Mouse (Mus musculus) embryonic facial prominence, embryonic 12.5 days (tissue): Measurements from ENCODE around the gene Aqp12. TPM values are rescaled to one million over a fixed set of nuclear protein-coding genes. Genes with fewer than 3 reads are reported as not detected.

ENCODE experiments used
- ATAC-seq: fragments of 200-750 bp; cut with Nextera tagmentation; 2 replicates; pipeline ENCODE4 v1.8.0; 2017; ENCODE audit not compliant: insufficient number of reproducible peaks, insufficient read depth, low FRiP score, low TSS enrichment
- H3K27ac ChIP-seq: fragments of 300-500 bp; sonication (generic); 2 replicates; pipeline ENCODE4 v1.5.1; 2016; ENCODE audit warnings: mild to moderate bottlenecking
- H3K27me3 ChIP-seq: fragments of 300-500 bp; sonication (generic); 2 replicates; pipeline ENCODE4 v1.6.1; 2016; ENCODE audit warnings: mild to moderate bottlenecking, moderate library complexity
- H3K36me3 ChIP-seq: fragments of 300-500 bp; sonication (generic); 2 replicates; pipeline ENCODE4 v1.6.1; 2016; ENCODE audit warnings: mild to moderate bottlenecking
- H3K4me1 ChIP-seq: fragments of 300-500 bp; sonication (generic); 2 replicates; pipeline ENCODE4 v1.6.1; 2016
- H3K4me2 ChIP-seq: fragments of 300-500 bp; sonication (generic); replicated peaks from 2 replicates; pipeline ENCODE4 v1.6.1; 2016; ENCODE audit warnings: mild to moderate bottlenecking, moderate library complexity
- H3K4me3 ChIP-seq: fragments of 300-500 bp; sonication (generic); 2 replicates; pipeline ENCODE4 v1.5.1; 2016; ENCODE audit warnings: mild to moderate bottlenecking
- H3K9ac ChIP-seq: fragments of 300-500 bp; sonication (generic); 2 replicates; pipeline ENCODE4 v1.6.1; 2016; ENCODE audit warnings: mild to moderate bottlenecking, moderate library complexity
- H3K9me3 ChIP-seq: fragments of 300-500 bp; sonication (generic); 2 replicates; pipeline ENCODE4 v1.6.1; 2016; ENCODE audit warnings: mild to moderate bottlenecking, moderate library complexity
- WGBS: fragments of 180-500 bp; shearing (Covaris S2); methylation state at CpG from one replicate; pipeline ENCODE4 v1.1.7; 2016; 5-methylcytosine and 5-hydroxymethylcytosine counted together
- polyA plus RNA-seq: library from polyadenylated mRNA; unstranded; fragments of >200 nt; fragmentation: Nextera tagmentation; extraction: Ambion mirVana; gene quantifications from 2 replicates; pipeline ENCODE4 v1.2.1, GENCODE M21; 2016

The Aqp12 gene
- polyA plus RNA-seq, 1 experiment from 2014 or later: not detected

- no peak overlapping the region for H3K4me2 ChIP-seq
- no peaks in the 10 kb centered on the region for H3K36me3 ChIP-seq
- H3K4me3 ChIP-seq: no peak overlapping the region
- ATAC-seq: no peak
- H3K9me3 ChIP-seq: no peaks in the 10 kb centered on the region
- no peak overlapping the region for H3K9ac ChIP-seq
- H3K4me1 ChIP-seq: no peaks in the 10 kb centered on the region
- no peak overlapping the region for H3K27ac ChIP-seq
- 0 out of 2 replicates have a peak, but pooled peaks cover 2% of the 10 kb centered on the region for H3K27me3 ChIP-seq
- 89% methylated on average over 17 of the region's 17 CpGs for WGBS
Observed at GRCm38 (mm10) chr1:92982931-92983605, 23.1 kb upstream of the Aqp12 start.

GRCm38 (mm10) chr1:92984999-92985398 is 21.1 kb upstream of the Aqp12 start:
- 89% methylated on average over 5 of the region's 5 CpGs for WGBS
- Histone ChIP-seq H3K4me1 (no peaks in the 10 kb centered on the region), H3K9me3 (no peaks in the 10 kb centered on the region), H3K9ac (no peak overlapping the region), H3K4me2 (no peak overlapping the region), H3K4me3 (no peak overlapping the region), H3K27me3 (no peaks in the 10 kb centered on the region), H3K36me3 (no peaks in the 10 kb centered on the region), H3K27ac (no peak overlapping the region)
- no peak for ATAC-seq

- H3K4me3 ChIP-seq: no peak overlapping the region
- H3K9ac ChIP-seq: no peak overlapping the region
- ATAC-seq: no peak
- H3K4me1 ChIP-seq: no peaks in the 10 kb centered on the region
- WGBS: 78% methylated on average over 4 of the region's 4 CpGs
- no peaks in the 10 kb centered on the region for H3K27me3 ChIP-seq
- no peaks in the 10 kb centered on the region for H3K36me3 ChIP-seq
- no peaks in the 10 kb centered on the region for H3K9me3 ChIP-seq
- H3K27ac ChIP-seq: no peak overlapping the region
- H3K4me2 ChIP-seq: no peak overlapping the region
Observed at GRCm38 (mm10) chr1:92988894-92989293, 17.2 kb upstream of the Aqp12 start.

GRCm38 (mm10) chr1:92989891-92990290 is 16.2 kb upstream of the Aqp12 start:
- Histone ChIP-seq H3K36me3 (no peaks in the 10 kb centered on the region), H3K27me3 (no peaks in the 10 kb centered on the region), H3K4me1 (no peaks in the 10 kb centered on the region), H3K4me3 (no peak overlapping the region), H3K4me2 (no peak overlapping the region), H3K9me3 (no peaks in the 10 kb centered on the region), H3K9ac (no peak overlapping the region), H3K27ac (no peak overlapping the region)
- WGBS: 54% methylated on average over 4 of the region's 4 CpGs
- no peak for ATAC-seq

- no peak for ATAC-seq
- WGBS: 76% methylated on average over 6 of the region's 6 CpGs
- no peak overlapping the region for H3K9ac ChIP-seq
- H3K27ac ChIP-seq: no peak overlapping the region
- no peak overlapping the region for H3K4me3 ChIP-seq
- no peaks in the 10 kb centered on the region for H3K27me3 ChIP-seq
- no peak overlapping the region for H3K4me2 ChIP-seq
- no peaks in the 10 kb centered on the region for H3K36me3 ChIP-seq
- no peaks in the 10 kb centered on the region for H3K9me3 ChIP-seq
- H3K4me1 ChIP-seq: no peaks in the 10 kb centered on the region
Observed at GRCm38 (mm10) chr1:92992214-92992855, 13.8 kb upstream of the Aqp12 start.

- no peak overlapping the region for H3K4me2 ChIP-seq
- no peaks in the 10 kb centered on the region for H3K27me3 ChIP-seq
- no peaks in the 10 kb centered on the region for H3K36me3 ChIP-seq
- H3K4me1 ChIP-seq: no peaks in the 10 kb centered on the region
- no peak overlapping the region for H3K4me3 ChIP-seq
- no peak overlapping the region for H3K27ac ChIP-seq
- H3K9ac ChIP-seq: no peak overlapping the region
- no peaks in the 10 kb centered on the region for H3K9me3 ChIP-seq
- ATAC-seq: no peak
- WGBS: 59% methylated on average over 2 of the region's 2 CpGs
Observed at GRCm38 (mm10) chr1:92992880-92993279, 13.3 kb upstream of the Aqp12 start.

GRCm38 (mm10) chr1:93009196-93009595 is 3.1 kb downstream of the Aqp12 start:
- H3K27ac ChIP-seq: no peak overlapping the region
- H3K36me3 ChIP-seq: no peaks in the 10 kb centered on the region
- no peaks in the 10 kb centered on the region for H3K4me1 ChIP-seq
- no peaks in the 10 kb centered on the region for H3K27me3 ChIP-seq
- no peak overlapping the region for H3K4me3 ChIP-seq
- WGBS: 67% methylated on average over 4 of the region's 4 CpGs
- no peaks in the 10 kb centered on the region for H3K9me3 ChIP-seq
- ATAC-seq: no peak
- H3K9ac ChIP-seq: no peak overlapping the region
- H3K4me2 ChIP-seq: no peak overlapping the region

GRCm38 (mm10) chr1:93010731-93011130 is 4.6 kb downstream of the Aqp12 start:
- ATAC-seq: no peak
- 37% methylated on average over 3 of the region's 3 CpGs for WGBS
- H3K4me3 ChIP-seq: no peak overlapping the region

GRCm38 (mm10) chr1:93012103-93012585 is 6.0 kb downstream of the Aqp12 start:
- WGBS: 77% methylated on average over 7 of the region's 7 CpGs
- no peak for ATAC-seq
- no peak overlapping the region for H3K4me2 ChIP-seq

More at GRCm38 (mm10) chr1:93010731-93011130, 4.6 kb downstream of the Aqp12 start:
- H3K36me3 ChIP-seq: no peaks in the 10 kb centered on the region
- H3K4me2 ChIP-seq: no peak overlapping the region
- H3K9ac ChIP-seq: no peak overlapping the region
- H3K27me3 ChIP-seq: no peaks in the 10 kb centered on the region
- no peak overlapping the region for H3K27ac ChIP-seq
- H3K9me3 ChIP-seq: no peaks in the 10 kb centered on the region
- H3K4me1 ChIP-seq: no peaks in the 10 kb centered on the region

GRCm38 (mm10) chr1:93013367-93013766 is 7.2 kb downstream of the Aqp12 start:
- H3K4me2 ChIP-seq: no peak overlapping the region
- H3K9ac ChIP-seq: no peak overlapping the region
- WGBS: 78% methylated on average over 4 of the region's 4 CpGs
- H3K27me3 ChIP-seq: no peaks in the 10 kb centered on the region
- H3K36me3 ChIP-seq: no peaks in the 10 kb centered on the region
- no peak overlapping the region for H3K4me3 ChIP-seq
- ATAC-seq: no peak
- H3K27ac ChIP-seq: no peak overlapping the region
- H3K4me1 ChIP-seq: no peaks in the 10 kb centered on the region
- H3K9me3 ChIP-seq: no peaks in the 10 kb centered on the region

More at GRCm38 (mm10) chr1:93012103-93012585, 6.0 kb downstream of the Aqp12 start:
- no peaks in the 10 kb centered on the region for H3K9me3 ChIP-seq
- no peak overlapping the region for H3K27ac ChIP-seq
- H3K27me3 ChIP-seq: no peaks in the 10 kb centered on the region
- no peaks in the 10 kb centered on the region for H3K4me1 ChIP-seq
- H3K36me3 ChIP-seq: no peaks in the 10 kb centered on the region
- no peak overlapping the region for H3K9ac ChIP-seq
- no peak overlapping the region for H3K4me3 ChIP-seq

GRCm38 (mm10) chr1:93014460-93014859 is 8.3 kb downstream of the Aqp12 start:
- no peak overlapping the region for H3K9ac ChIP-seq
- H3K27me3 ChIP-seq: no peaks in the 10 kb centered on the region
- no peaks in the 10 kb centered on the region for H3K36me3 ChIP-seq
- no peak overlapping the region for H3K4me2 ChIP-seq
- no peak overlapping the region for H3K4me3 ChIP-seq
- no peak overlapping the region for H3K27ac ChIP-seq
- no peak for ATAC-seq
- H3K9me3 ChIP-seq: no peaks in the 10 kb centered on the region
- H3K4me1 ChIP-seq: no peaks in the 10 kb centered on the region

GRCm38 (mm10) chr1:93015136-93015535 is 9.0 kb downstream of the Aqp12 start:
- Histone ChIP-seq H3K9ac (no peak overlapping the region), H3K4me1 (no peaks in the 10 kb centered on the region), H3K4me3 (no peak overlapping the region), H3K27me3 (no peaks in the 10 kb centered on the region), H3K9me3 (no peaks in the 10 kb centered on the region), H3K36me3 (no peaks in the 10 kb centered on the region), H3K27ac (no peak overlapping the region), H3K4me2 (no peak overlapping the region)
- no peak for ATAC-seq
- 50% methylated on average over 2 of the region's 2 CpGs for WGBS
